Mouse (Mus musculus): Measurements from ENCODE around the gene Dcun1d2. TPM values are rescaled to one million over a fixed set of nuclear protein-coding genes. Genes with fewer than 3 reads are reported as not detected.

Gene Dcun1d2
- polyA plus RNA-seq, 1 experiment, result 5.4 TPM

DNA sequence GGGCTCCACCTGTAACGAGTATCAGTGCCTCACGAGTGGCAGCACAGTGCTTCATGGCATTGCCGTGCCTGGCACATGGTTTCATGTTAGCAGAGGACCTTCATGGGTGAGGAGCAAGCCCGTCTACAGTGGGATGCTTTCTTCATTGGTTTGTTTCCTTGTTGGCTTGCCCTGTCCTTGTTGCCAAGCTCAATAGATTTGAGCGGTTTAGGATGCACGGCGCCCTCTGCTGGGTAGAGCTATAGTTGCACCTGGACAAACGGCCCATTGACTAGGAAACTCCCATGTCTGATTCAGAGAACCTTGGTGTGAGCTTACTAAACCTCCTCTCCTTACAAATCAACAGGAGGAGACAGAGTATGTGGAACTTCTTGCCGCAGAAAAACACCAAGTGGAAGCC is 4.4 kb upstream of the Dcun1d2 start:
- H3K27me3 ChIP-seq (ENCODE audit: control insufficient read depth, insufficient read depth, low read length), result no peaks in the 10 kb centered on the region
- H3K4me1 ChIP-seq (ENCODE audit: control insufficient read depth, insufficient read depth, low read length), result no peaks in the 10 kb centered on the region
- no peak overlapping the region for H3K4me3 ChIP-seq (ENCODE audit: control insufficient read depth, low read depth, low read length)
- H3K36me3 ChIP-seq (ENCODE audit: control insufficient read depth, insufficient read depth, low read length), result peaks cover 1% of the 10 kb centered on the region; the same call in 1 of the 2 replicates
- H3K27ac ChIP-seq (ENCODE audit: control insufficient read depth, insufficient read depth, low read depth, low read length), result no peak overlapping the region
- TF ChIP-seq CTCF (IDR thresholded peaks at IDR 0.05; ENCODE audit: control insufficient read depth, insufficient read depth, insufficient replicate concordance, low read depth, low read length) (peak; percentile 87; the same call in 1 of the 2 replicates), POLR2A (IDR thresholded peaks at IDR 0.05; ENCODE audit: control insufficient read depth, low read depth, low read length) (no peak)

DNA sequence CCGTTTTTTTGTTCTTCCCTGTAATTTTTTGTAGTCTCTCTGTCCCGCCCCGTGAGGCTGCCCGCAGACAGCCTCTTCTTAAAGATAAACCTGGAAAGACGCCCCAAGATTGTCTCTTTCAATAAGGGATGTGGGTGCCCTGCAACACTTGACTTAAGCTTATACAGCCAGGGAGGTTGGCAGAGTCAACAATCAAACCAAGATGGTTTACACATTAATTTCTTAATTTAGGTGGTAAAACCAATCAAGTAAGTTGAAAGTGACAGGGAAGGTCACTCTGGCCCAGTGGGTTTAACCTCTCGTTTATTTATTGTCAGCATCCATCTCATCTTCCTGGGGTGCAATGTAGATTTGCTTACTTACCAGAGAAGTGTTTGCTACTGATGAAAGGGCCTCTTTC is 715 bp upstream of the Dcun1d2 start:
- H3K27ac ChIP-seq (ENCODE audit: control insufficient read depth, insufficient read depth, low read depth, low read length), result no peak overlapping the region
- TF ChIP-seq CTCF (IDR thresholded peaks at IDR 0.05; ENCODE audit: control insufficient read depth, insufficient read depth, insufficient replicate concordance, low read depth, low read length) (no peak), POLR2A (IDR thresholded peaks at IDR 0.05; ENCODE audit: control insufficient read depth, low read depth, low read length) (no peak)

DNA sequence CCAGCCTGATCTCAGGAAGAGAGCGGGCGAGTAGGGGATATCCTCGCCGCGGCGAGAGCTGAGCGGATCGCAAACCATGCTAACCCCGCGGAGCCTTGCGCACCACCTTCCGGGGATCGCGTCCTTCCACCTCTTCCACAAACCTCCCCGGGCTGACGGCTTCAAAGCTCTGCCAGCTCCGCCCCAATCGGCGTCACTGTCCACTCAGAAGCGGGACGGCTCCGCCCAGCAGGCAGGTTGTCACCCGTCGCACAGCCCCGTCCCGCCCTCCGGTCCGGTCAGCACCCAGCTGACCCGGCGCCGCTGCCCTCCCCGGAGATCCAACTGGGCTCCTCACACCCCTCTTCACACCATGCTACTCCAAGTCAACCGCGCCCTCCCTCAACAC is 633 bp downstream of the Dcun1d2 start:
- Histone ChIP-seq H3K36me3 (ENCODE audit: control insufficient read depth, insufficient read depth, low read length) (no peaks in the 10 kb centered on the region; the same call in 1 of the 2 replicates), H3K27ac (ENCODE audit: control insufficient read depth, insufficient read depth, low read depth, low read length) (peak overlapping the region; percentile 79), H3K4me1 (ENCODE audit: control insufficient read depth, insufficient read depth, low read length) (peaks cover 5% of the 10 kb centered on the region), H3K4me3 (ENCODE audit: control insufficient read depth, low read depth, low read length) (peak overlapping the region; percentile 95), H3K27me3 (ENCODE audit: control insufficient read depth, insufficient read depth, low read length) (no peaks in the 10 kb centered on the region)
- TF ChIP-seq CTCF (IDR thresholded peaks at IDR 0.05; ENCODE audit: control insufficient read depth, insufficient read depth, insufficient replicate concordance, low read depth, low read length) (no peak), POLR2A (IDR thresholded peaks at IDR 0.05; ENCODE audit: control insufficient read depth, low read depth, low read length) (peak; percentile 10)

More for the DNA sequence above, 715 bp upstream of the Dcun1d2 start:
- Histone ChIP-seq H3K27me3 (ENCODE audit: control insufficient read depth, insufficient read depth, low read length) (no peaks in the 10 kb centered on the region), H3K4me1 (ENCODE audit: control insufficient read depth, insufficient read depth, low read length) (peaks cover 5% of the 10 kb centered on the region), H3K4me3 (ENCODE audit: control insufficient read depth, low read depth, low read length) (peak overlapping the region; percentile 95), H3K36me3 (ENCODE audit: control insufficient read depth, insufficient read depth, low read length) (no peaks in the 10 kb centered on the region; the same call in 1 of the 2 replicates)

DNA sequence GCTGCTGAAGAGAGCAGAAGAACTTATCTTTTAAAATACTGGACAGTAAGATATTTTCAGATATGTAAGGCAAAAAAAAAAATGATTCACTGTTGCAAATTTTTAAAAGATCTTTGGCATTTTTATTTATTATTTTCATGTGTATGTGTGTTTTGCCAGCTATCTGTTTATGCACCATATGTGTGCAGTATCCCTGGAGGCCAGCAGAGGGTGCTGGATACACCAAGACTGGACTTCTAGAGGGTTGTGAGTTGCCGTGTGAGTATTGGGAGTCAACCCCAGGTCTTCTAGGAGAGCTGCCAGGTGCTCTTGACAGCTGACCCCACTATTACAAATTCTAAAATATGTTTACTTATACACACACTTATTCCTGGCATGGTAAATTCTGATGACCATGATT is 4.7 kb downstream of the Dcun1d2 start:
- Histone ChIP-seq H3K4me3 (ENCODE audit: control insufficient read depth, low read depth, low read length) (no peak overlapping the region), H3K4me1 (ENCODE audit: control insufficient read depth, insufficient read depth, low read length) (peaks cover 5% of the 10 kb centered on the region), H3K27ac (ENCODE audit: control insufficient read depth, insufficient read depth, low read depth, low read length) (no peak overlapping the region), H3K27me3 (ENCODE audit: control insufficient read depth, insufficient read depth, low read length) (no peaks in the 10 kb centered on the region), H3K36me3 (ENCODE audit: control insufficient read depth, insufficient read depth, low read length) (no peaks in the 10 kb centered on the region)
- no peak for TF ChIP-seq POLR2A (IDR thresholded peaks at IDR 0.05; ENCODE audit: control insufficient read depth, low read depth, low read length)
- TF ChIP-seq CTCF (IDR thresholded peaks at IDR 0.05; ENCODE audit: control insufficient read depth, insufficient read depth, insufficient replicate concordance, low read depth, low read length), result peak; percentile 24; the same call in 1 of the 2 replicates

DNA sequence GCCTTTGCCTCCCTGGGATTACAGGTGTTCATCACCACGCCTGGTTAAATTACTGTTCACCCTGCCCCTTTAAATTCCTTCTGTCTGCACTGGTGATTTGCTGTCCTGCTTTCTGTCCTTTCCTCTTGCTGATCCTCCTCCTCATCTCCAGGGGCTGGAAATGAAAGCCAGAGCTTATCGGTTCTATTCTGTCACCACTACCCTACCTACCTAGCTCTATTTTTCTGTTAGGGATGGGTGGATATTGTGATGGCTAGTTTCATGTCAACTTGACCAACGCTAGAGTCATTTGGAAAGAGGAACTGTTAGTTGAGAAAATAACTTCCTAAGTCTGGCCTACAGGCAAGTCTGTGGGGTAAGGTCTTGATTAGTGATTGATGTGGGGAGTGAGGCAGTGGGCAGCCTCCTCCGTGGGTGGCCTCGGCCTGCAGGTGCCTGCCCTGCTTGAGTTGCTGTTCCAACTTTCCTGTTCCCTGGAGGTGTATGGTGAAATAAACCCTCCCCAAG is 10.9 kb downstream of the Dcun1d2 start:
- no peak for TF ChIP-seq POLR2A (IDR thresholded peaks at IDR 0.05; ENCODE audit: control insufficient read depth, low read depth, low read length)
- no peak for TF ChIP-seq CTCF (IDR thresholded peaks at IDR 0.05; ENCODE audit: control insufficient read depth, insufficient read depth, insufficient replicate concordance, low read depth, low read length)
- no peak overlapping the region for H3K27ac ChIP-seq (ENCODE audit: control insufficient read depth, insufficient read depth, low read depth, low read length)

DNA sequence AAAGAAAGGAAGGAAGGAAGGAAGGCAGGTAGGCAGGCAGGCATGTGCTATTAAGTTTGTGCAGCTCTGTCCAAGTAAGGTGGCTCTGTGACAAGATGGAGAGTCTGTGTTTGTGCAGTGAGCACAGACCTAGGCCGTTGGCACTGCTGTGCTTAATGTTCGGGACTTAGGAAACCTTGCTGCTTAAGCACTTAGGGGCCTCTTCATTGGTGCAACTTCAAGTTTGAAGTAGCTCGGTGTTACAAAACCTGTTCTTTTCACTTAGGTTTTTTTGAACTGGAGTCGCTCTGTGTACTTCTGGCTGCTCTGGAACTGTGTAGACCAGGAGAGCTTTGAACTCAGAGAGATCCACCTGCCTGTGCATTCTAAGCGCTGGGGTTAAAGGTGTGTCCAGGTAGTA is 15.1 kb downstream of the Dcun1d2 start:
- no peaks in the 10 kb centered on the region for H3K27me3 ChIP-seq (ENCODE audit: control insufficient read depth, insufficient read depth, low read length)
- H3K4me3 ChIP-seq (ENCODE audit: control insufficient read depth, low read depth, low read length), result no peak overlapping the region
- H3K27ac ChIP-seq (ENCODE audit: control insufficient read depth, insufficient read depth, low read depth, low read length), result no peak overlapping the region
- no peaks in the 10 kb centered on the region for H3K4me1 ChIP-seq (ENCODE audit: control insufficient read depth, insufficient read depth, low read length)
- H3K36me3 ChIP-seq (ENCODE audit: control insufficient read depth, insufficient read depth, low read length), result no peaks in the 10 kb centered on the region; the same call in 1 of the 2 replicates
- TF ChIP-seq POLR2A (IDR thresholded peaks at IDR 0.05; ENCODE audit: control insufficient read depth, low read depth, low read length) (no peak), CTCF (IDR thresholded peaks at IDR 0.05; ENCODE audit: control insufficient read depth, insufficient read depth, insufficient replicate concordance, low read depth, low read length) (no peak)

More for the DNA sequence above, 10.9 kb downstream of the Dcun1d2 start:
- Histone ChIP-seq H3K27me3 (ENCODE audit: control insufficient read depth, insufficient read depth, low read length) (no peaks in the 10 kb centered on the region), H3K4me3 (ENCODE audit: control insufficient read depth, low read depth, low read length) (no peak overlapping the region), H3K4me1 (ENCODE audit: control insufficient read depth, insufficient read depth, low read length) (no peaks in the 10 kb centered on the region), H3K36me3 (ENCODE audit: control insufficient read depth, insufficient read depth, low read length) (no peaks in the 10 kb centered on the region)

DNA sequence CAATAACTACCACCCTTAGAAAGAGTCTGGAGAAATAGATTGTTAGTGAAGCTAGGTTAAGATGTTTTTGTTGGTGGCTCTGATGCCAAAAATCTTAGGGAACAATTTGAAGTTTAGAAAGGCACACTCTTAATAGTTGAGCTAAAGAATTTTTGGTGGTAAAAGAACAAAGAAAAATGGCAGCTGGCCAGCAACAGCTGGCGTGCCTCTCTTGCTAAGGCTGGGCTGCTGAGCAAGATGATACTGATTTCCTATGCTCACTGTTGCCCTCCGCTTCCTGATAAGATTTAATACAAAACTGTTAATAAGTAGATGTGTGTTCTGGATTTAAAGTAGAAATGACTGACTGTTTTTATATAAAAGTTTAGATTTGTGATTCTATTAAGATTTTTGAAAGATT is 20.4 kb downstream of the Dcun1d2 start:
- Histone ChIP-seq H3K4me3 (ENCODE audit: control insufficient read depth, low read depth, low read length) (no peak overlapping the region), H3K27me3 (ENCODE audit: control insufficient read depth, insufficient read depth, low read length) (no peaks in the 10 kb centered on the region), H3K27ac (ENCODE audit: control insufficient read depth, insufficient read depth, low read depth, low read length) (no peak overlapping the region), H3K36me3 (ENCODE audit: control insufficient read depth, insufficient read depth, low read length) (no peaks in the 10 kb centered on the region; the same call in 1 of the 2 replicates), H3K4me1 (ENCODE audit: control insufficient read depth, insufficient read depth, low read length) (no peaks in the 10 kb centered on the region)
- no peak for TF ChIP-seq CTCF (IDR thresholded peaks at IDR 0.05; ENCODE audit: control insufficient read depth, insufficient read depth, insufficient replicate concordance, low read depth, low read length)
- TF ChIP-seq POLR2A (IDR thresholded peaks at IDR 0.05; ENCODE audit: control insufficient read depth, low read depth, low read length), result no peak
